Mouse (Mus musculus) v-Abl transformed pro-B cells (cell line): Measurements from ENCODE around the gene Tex12.

Experiments
- in situ Hi-C, 2 experiments: fragments of 400-800 bp; cut with MboI; formaldehyde crosslinking; loops; one replicate each; pipeline ENCODE4 v1.15.1; 2025; ENCODE audit not compliant: unreplicated experiment in 2 of 2

Tex12 gene

GRCm38 (mm10) chr9:50565940-50566339 is 4.8 kb upstream of the Tex12 start:
- in situ Hi-C loops = no loop called here

- in situ Hi-C loops = no loop called here
These were observed 4.0 kb upstream of the Tex12 start for GRCm38 (mm10) chr9:50565173-50565572.

DNA sequence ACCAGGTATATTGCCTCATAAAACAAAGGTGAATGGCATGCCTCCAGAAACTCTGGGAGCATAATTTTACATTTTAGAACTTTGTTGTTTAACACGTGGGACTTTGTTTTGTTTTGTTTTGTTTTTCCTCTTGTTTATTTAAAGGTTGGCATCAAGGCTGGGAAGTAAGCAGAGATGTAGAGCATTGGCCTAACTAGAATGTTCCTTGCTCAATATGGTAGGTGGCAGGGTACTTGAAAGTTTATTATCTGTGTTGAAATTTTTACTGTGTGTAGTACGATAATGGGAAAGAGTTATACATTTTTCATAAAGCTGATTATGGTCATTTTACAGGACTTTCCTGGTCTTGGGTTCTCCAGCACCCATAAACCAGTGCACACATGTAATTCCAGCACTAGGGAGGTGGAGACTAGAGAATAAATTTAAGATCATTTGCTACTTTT is 814 bp upstream of the Tex12 start:
- in situ Hi-C loops = loop anchor here in 1 of 2 experiments (5.0 kb wide), 1 partner anchor 35 kb away; no protein-coding TSS in a partner anchor

- in situ Hi-C loops = no loop called here
These were observed 6.1 kb downstream of the Tex12 start, which contains the start of gene Bco2 for GRCm38 (mm10) chr9:50555094-50555446. Gene Bco2, minus strand, starts transcription at chr9:50555181.

DNA sequence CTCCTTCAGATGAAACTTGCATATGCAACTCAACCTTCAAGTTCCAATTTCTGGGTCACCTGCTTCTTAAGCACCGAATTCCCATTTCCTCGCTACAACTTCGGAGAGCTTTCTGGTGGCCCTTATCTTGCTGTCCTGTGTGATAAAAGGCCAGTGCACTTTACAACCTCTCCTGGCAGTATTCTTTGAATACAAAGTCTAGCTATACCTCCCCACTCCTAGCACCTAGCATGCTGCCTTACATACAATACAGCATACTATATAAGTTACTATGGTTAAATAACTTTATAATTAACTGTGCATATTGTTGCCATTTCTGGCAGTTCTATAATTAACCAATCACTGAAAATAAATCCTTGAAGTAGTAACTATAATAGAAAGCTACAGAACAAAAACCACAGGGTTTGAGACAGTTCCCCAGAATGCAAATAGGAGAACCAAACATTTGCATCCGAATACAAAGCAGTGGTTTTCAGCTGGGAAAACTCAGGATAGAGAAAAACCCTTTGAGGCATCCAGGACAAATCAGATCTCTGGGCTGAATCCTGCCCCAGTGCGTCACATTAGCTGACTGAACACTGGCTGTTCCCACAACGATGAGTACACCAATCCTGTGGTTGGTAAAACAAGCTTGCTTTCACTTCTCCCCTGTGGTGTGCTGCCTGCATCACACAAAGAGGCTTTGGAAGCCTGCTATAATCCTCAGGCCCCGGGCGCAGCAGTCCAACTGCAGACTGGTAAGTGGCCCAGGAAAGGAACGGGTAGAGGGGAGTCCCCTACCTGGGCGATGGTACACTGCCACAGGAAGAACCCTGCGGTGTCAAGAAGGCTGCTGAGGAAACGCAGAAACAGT is 6.7 kb downstream of the Tex12 start, which contains the start of gene Il18:
Il18 (plus strand) TSS at position 587 of the 853 bp plus-strand sequence.
- in situ Hi-C loops = no loop called here

- in situ Hi-C loops = no loop called here
These were observed 7.6 kb downstream of the Tex12 start for GRCm38 (mm10) chr9:50553547-50553946.

GRCm38 (mm10) chr9:50552206-50552605 is 8.9 kb downstream of the Tex12 start:
- in situ Hi-C loops = no loop called here

DNA sequence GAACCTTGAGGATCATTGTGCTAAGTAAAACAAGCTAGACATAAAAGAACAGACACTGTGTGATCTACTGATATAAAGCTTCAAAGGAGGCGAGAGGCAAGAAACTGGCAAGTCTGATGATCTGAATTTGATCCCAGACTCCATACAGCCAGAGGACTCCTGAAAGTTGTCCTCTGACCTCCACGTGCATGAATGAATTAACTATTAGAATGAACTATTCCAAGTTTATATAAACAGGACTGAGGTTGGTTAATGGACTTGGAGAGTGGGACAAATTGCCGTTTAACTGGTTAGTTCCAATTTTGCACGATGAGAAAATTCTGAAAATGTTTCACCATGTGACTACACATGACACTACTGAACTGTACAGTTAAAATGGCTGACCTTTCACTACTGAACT is 12.2 kb downstream of the Tex12 start:
- in situ Hi-C loops = loop anchor here in 1 of 2 experiments (25.0 kb wide), 1 partner anchor 1062 kb away; the partner anchor contains the start of gene Ttc12

GRCm38 (mm10) chr9:50547859-50548478 is 13.2 kb downstream of the Tex12 start:
- in situ Hi-C loops = loop anchor here in 1 of 2 experiments (25.0 kb wide), 1 partner anchor 1061 kb away; the partner anchor contains the start of gene Ttc12

- in situ Hi-C loops = loop anchor here in 1 of 2 experiments (25.0 kb wide), 1 partner anchor 1055 kb away; the partner anchor contains the start of gene Ttc12
These were observed 18.7 kb downstream of the Tex12 start for GRCm38 (mm10) chr9:50542401-50542800.

DNA sequence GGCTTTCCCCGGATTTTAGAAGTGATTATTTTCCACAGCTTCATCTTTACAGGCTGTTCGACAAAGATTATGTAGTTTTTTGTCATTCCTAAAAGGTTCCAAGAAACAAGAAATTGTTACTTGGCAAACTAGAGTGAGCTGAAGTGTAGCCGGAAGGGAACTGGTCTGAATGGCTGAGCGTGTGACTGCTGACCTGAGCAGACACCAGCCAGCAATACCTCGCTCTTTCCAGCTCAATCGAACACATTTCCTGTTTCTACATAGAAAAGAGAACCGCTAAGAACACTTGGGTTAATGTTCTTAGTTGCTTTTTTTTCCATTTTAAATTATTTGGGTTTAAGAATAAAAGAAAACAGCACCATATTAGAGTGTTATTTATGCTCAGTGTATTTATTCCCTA is 21.0 kb downstream of the Tex12 start:
- in situ Hi-C loops = loop anchor here in 1 of 2 experiments (25.0 kb wide), 1 partner anchor 1053 kb away; the partner anchor contains the start of gene Ttc12

GRCm38 (mm10) chr9:50537295-50537694 is 23.8 kb downstream of the Tex12 start:
- in situ Hi-C loops = loop anchor here in 1 of 2 experiments (25.0 kb wide), 1 partner anchor 1050 kb away; the partner anchor contains the start of gene Ttc12

GRCm38 (mm10) chr9:50536603-50537135 is 24.5 kb downstream of the Tex12 start:
- in situ Hi-C loops = loop anchor here in 1 of 2 experiments (25.0 kb wide), 1 partner anchor 1049 kb away; the partner anchor contains the start of gene Ttc12

- in situ Hi-C loops = loop anchor here in 1 of 2 experiments (25.0 kb wide), 1 partner anchor 1049 kb away; the partner anchor contains the start of gene Ttc12
These were observed 25.2 kb downstream of the Tex12 start for GRCm38 (mm10) chr9:50535930-50536329.

DNA sequence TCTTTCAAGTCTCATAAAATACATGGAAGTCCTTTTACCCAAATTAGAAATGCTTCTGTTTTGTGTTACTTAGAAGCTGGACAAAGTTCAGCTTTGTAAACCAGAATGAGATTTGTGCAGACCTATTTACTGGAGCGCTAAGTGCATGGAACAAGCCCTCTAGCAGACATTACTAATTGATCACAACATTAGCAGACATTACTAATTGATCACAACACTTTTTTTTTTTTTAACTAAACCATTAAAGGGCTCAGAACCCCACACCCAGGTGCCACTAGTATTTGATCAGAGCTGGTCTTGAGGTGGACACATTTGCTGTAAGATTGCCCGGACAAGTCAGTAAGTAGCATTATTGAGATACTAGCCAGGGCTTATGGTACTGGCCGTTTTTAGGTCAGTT is 27.3 kb downstream of the Tex12 start:
- in situ Hi-C loops = loop anchor here in 1 of 2 experiments (25.0 kb wide), 1 partner anchor 1046 kb away; the partner anchor contains the start of gene Ttc12

- in situ Hi-C loops = loop anchor here in 1 of 2 experiments (25.0 kb wide), 1 partner anchor 1046 kb away; the partner anchor contains the start of gene Ttc12
These were observed 27.8 kb downstream of the Tex12 start for GRCm38 (mm10) chr9:50533328-50533727.

DNA sequence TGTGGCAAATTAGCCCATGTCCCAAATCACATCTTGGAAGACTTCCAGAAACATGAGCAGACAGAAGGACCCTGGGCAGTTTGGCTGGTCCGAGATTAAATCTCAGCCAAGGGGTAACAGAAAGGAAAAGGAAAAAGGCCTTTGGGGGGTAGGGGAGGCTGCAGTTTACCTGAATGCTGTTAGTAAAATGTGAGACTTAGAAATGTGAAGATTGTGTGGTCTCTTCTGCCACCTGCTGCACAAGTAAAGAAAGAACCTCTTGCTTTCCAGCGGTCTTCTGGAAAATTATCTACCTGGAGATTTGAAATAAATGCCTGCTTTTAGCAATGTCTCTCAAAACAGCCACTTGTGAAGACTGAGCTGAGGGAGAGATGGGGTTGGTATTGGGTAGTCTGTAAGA is 30.2 kb downstream of the Tex12 start:
- in situ Hi-C loops = loop anchor here in 1 of 2 experiments (25.0 kb wide), 1 partner anchor 1044 kb away; the partner anchor contains the start of gene Ttc12

DNA sequence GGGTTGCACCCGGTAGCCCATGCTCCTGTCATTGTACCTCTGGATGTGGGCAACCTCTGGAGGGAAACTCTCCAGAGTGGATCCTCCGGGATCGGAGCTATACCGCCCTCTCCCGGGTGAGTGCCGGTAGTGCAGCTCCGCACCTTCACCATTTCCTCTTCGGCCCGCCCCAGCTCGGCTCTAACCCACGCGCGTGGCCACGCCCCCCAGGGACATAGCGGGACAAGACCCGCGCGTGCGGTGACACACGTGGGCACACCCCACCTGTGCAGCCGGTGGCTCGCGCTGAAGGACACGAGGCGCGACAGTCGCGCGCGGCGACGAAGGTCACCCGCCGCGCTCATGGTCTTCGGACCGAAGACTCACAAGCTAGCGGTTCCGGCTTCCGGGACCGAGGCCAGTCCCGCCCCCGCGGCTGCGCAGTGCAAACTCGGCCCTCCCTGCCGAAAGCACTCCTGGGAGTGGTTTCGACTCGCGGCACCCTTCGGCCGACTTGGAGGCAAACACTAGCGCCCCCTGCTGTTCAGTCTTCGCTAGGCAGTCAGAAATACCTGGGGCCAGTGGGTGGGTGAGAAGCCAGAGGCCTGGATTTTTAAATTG is 32.7 kb downstream of the Tex12 start, which contains the start of gene Pts:
Pts (minus strand) TSS at position 432 of the 600 bp plus-strand sequence.
- in situ Hi-C loops = loop anchor here (5.0 to 25.0 kb wide), 3 partner anchors 69 to 1041 kb away; partner anchors contain the start of genes Fdxacb1 (in 1 of the 2) and Ttc12 (in 1 of the 2)

DNA sequence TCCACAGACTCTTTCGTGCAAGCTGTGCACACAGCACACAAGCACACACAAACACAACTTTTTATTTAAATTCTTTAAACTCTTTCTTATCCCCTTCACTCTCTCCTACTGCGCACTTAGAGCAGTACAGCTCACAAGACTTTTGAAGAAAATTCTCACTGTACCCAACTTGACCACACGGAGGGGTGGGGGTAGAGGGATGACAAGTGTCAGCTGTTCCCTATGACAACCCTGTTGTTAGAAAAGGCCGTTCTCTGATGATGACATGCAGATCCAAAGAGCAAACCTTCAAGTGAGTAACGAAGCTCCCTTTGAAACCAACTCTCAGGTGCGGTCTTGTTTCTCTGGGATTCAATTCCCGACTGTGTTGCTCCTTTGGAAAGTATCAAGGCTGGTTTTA is 33.3 kb downstream of the Tex12 start:
- in situ Hi-C loops = loop anchor here (5.0 to 25.0 kb wide), 3 partner anchors 69 to 1041 kb away; partner anchors contain the start of genes Fdxacb1 (in 1 of the 2) and Ttc12 (in 1 of the 2)
